Mouse (Mus musculus): ENCODE data around the gene Spns3. TPM values are rescaled to one million over a fixed set of nuclear protein-coding genes. Genes with fewer than 3 reads are reported as not detected.

The Spns3 gene
- polyA plus RNA-seq, 1 experiment, result not detected

- Histone ChIP-seq H3K27ac (replicated peaks; ENCODE audit: low read depth, low read length) (no peak overlapping the region), H3K4me1 (ENCODE audit: control insufficient read depth, insufficient read depth, insufficient read length, low read length) (no peaks in the 10 kb centered on the region), H3K4me3 (ENCODE audit: insufficient read depth, low read depth, low read length) (no peak overlapping the region)
These were observed 102.8 kb downstream of the Spns3 start for GRCm38 (mm10) chr11:72447475-72447874.

GRCm38 (mm10) chr11:72446311-72447105 lies 103.8 kb downstream of the Spns3 start:
- Histone ChIP-seq H3K27ac (replicated peaks; ENCODE audit: low read depth, low read length) (no peak overlapping the region), H3K4me3 (ENCODE audit: insufficient read depth, low read depth, low read length) (no peak overlapping the region), H3K4me1 (ENCODE audit: control insufficient read depth, insufficient read depth, insufficient read length, low read length) (no peaks in the 10 kb centered on the region)

Other genes with a start within 250 kb of the Spns3 start
- 12.7 and 17.7 TPM in 2 replicates for gene Xaf1, start 248.9 kb downstream of the Spns3 start, polyA plus RNA-seq (2012; ENCODE audit: insufficient read depth, insufficient read length, missing spikeins)
- not detected in 2 replicates for gene Fbxo39, start 236.1 kb downstream of the Spns3 start, polyA plus RNA-seq (2012; ENCODE audit: insufficient read depth, insufficient read length, missing spikeins)
- gene Tekt1, start 188.1 kb downstream of the Spns3 start, polyA plus RNA-seq (2012; ENCODE audit: insufficient read depth, insufficient read length, missing spikeins), result not detected in 2 replicates
- 8.2 and 14.4 TPM in 2 replicates for gene Smtnl2, start 138.8 kb downstream of the Spns3 start, polyA plus RNA-seq (2012; ENCODE audit: insufficient read depth, insufficient read length, missing spikeins)
- gene Ggt6, start 115.0 kb downstream of the Spns3 start, polyA plus RNA-seq (2012; ENCODE audit: insufficient read depth, insufficient read length, missing spikeins), result 0.99 TPM in 1 of 2 replicates, not detected in the other
- 23.2 and 24.3 TPM in 2 replicates for gene Mybbp1a, start 109.2 kb downstream of the Spns3 start, polyA plus RNA-seq (2012; ENCODE audit: insufficient read depth, insufficient read length, missing spikeins)
- 3.2 and 3.5 TPM in 2 replicates for gene Spns2, start 60.6 kb downstream of the Spns3 start, polyA plus RNA-seq (2012; ENCODE audit: insufficient read depth, insufficient read length, missing spikeins)
- 22.8 and 29.9 TPM in 2 replicates for gene Ube2g1, start 56.8 kb upstream of the Spns3 start, polyA plus RNA-seq (2012; ENCODE audit: insufficient read depth, insufficient read length, missing spikeins)
- 8.8 and 9.6 TPM in 2 replicates for gene Ankfy1, start 139.5 kb upstream of the Spns3 start, polyA plus RNA-seq (2012; ENCODE audit: insufficient read depth, insufficient read length, missing spikeins)
- 17.2 and 18.7 TPM in 2 replicates for gene Cyb5d2, start 245.6 kb upstream of the Spns3 start, polyA plus RNA-seq (2012; ENCODE audit: insufficient read depth, insufficient read length, missing spikeins)
- 7.5 and 8.8 TPM in 2 replicates for gene Zzef1, start 245.7 kb upstream of the Spns3 start, polyA plus RNA-seq (2012; ENCODE audit: insufficient read depth, insufficient read length, missing spikeins)